Mouse (Mus musculus): ENCODE measurements around the gene Tspan14. TPM values are rescaled to one million over a fixed set of nuclear protein-coding genes. Genes with fewer than 3 reads are reported as not detected.

Gene Tspan14
- total RNA-seq, 2 experiments from 2014 or later, result 27.0 to 30.0 TPM

DNA sequence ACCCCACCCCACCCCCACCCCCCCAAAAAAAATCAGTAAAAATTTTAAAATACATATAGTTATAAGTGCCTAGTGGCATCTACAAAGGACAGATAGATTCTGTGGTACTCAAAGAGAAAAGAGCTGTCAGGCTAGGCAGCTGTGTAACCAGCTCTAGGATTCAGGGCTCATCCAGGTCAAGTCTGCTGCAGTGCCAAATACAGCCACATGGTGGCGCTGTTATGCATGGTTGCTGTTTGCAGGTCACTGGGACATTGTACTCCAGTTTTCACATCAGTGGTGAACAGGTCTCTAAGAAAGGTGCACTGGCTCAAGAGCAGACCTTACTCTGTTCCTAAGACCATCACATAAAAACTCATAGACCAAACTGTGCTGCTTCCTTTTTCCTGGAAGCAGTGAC, 49.0 kb downstream of the Tspan14 start:
- H3K4me3 ChIP-seq, result no peak overlapping the region
- H3K27ac ChIP-seq, result peak overlapping the region; percentile 59; the same call in 1 of the 2 replicates
- peak; percentile 92 for TF ChIP-seq CTCF (conservative IDR thresholded peaks at IDR 0.05)
- DNase-seq (ENCODE audit: low spot score in 2 of 2), result peak; percentile 78 to 95

GRCm38 (mm10) chr14:40916667-40917066, 49.9 kb downstream of the Tspan14 start:
- TF ChIP-seq CTCF (conservative IDR thresholded peaks at IDR 0.05), result no peak
- no peak for DNase-seq (ENCODE audit: low spot score in 2 of 2)

DNA sequence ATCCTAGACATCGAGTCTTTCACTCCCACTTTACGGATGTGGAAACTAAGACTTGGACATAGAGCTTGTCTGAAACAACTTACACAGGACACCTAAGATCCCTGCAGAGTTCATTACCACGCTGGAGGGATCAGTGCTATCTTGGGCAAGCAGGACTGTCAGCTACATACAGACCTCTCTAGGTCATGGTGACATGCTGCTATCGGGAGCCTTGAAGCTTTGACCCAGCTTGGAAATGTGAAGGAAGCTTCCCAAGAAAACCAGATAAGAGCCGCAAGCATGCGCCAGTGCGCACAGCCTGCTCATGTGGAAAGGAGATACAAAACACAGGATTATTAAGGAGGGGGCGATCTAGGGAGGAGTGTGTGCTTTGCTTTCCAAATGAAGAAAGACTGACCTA, 50.8 kb downstream of the Tspan14 start:
- no peak for TF ChIP-seq CTCF (conservative IDR thresholded peaks at IDR 0.05)
- H3K4me3 ChIP-seq, result no peak overlapping the region
- no peak for DNase-seq (ENCODE audit: low spot score in 2 of 2)
- H3K27ac ChIP-seq, result no peak overlapping the region

More at GRCm38 (mm10) chr14:40916667-40917066, 49.9 kb downstream of the Tspan14 start:
- no peak overlapping the region for H3K27ac ChIP-seq
- H3K4me3 ChIP-seq, result no peak overlapping the region

DNA sequence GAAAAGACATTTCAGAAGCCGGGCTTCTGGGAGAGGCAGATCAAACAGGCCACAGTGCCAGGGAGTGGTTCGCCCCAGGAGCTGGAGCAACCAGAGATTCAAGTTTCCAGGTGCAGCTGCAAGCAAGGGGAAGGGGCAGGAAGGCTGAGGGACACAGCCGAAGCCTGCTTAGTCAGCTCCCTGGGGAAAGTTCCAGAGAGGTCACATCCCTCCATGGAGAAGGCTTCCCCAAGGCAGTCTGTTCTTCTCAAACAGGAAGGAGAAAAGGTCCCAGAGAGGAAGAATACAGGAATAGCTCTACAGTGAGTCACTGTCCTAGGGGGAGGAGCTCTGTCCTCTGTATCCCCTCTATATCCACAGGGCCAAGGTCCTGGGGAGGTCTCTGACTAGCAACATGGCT, 51.9 kb downstream of the Tspan14 start:
- H3K4me3 ChIP-seq, result no peak overlapping the region
- DNase-seq (ENCODE audit: low spot score in 2 of 2), result no peak
- no peak overlapping the region for H3K27ac ChIP-seq
- TF ChIP-seq CTCF (conservative IDR thresholded peaks at IDR 0.05), result no peak

GRCm38 (mm10) chr14:40913709-40914108, 52.9 kb downstream of the Tspan14 start:
- no peak for TF ChIP-seq CTCF (conservative IDR thresholded peaks at IDR 0.05)
- no peak overlapping the region for H3K27ac ChIP-seq
- H3K4me3 ChIP-seq, result no peak overlapping the region
- DNase-seq (ENCODE audit: low spot score in 2 of 2), result no peak

- no peak; the same call in 1 of the 2 replicates for TF ChIP-seq CTCF (conservative IDR thresholded peaks at IDR 0.05)
- no peak overlapping the region for H3K27ac ChIP-seq
- DNase-seq (ENCODE audit: low spot score in 2 of 2), result no peak
- no peak overlapping the region for H3K4me3 ChIP-seq
These were observed 55.1 kb downstream of the Tspan14 start for GRCm38 (mm10) chr14:40911529-40911928.

GRCm38 (mm10) chr14:40908763-40909162, 57.8 kb downstream of the Tspan14 start:
- no peak for TF ChIP-seq CTCF (conservative IDR thresholded peaks at IDR 0.05)
- H3K4me3 ChIP-seq, result no peak overlapping the region
- no peak overlapping the region for H3K27ac ChIP-seq
- DNase-seq (ENCODE audit: low spot score in 2 of 2), result no peak

- no peak for TF ChIP-seq CTCF (conservative IDR thresholded peaks at IDR 0.05)
- DNase-seq (ENCODE audit: low spot score in 2 of 2), result no peak
- H3K27ac ChIP-seq, result no peak overlapping the region
- H3K4me3 ChIP-seq, result no peak overlapping the region
These were observed 59.8 kb downstream of the Tspan14 start for GRCm38 (mm10) chr14:40906770-40907169.

DNA sequence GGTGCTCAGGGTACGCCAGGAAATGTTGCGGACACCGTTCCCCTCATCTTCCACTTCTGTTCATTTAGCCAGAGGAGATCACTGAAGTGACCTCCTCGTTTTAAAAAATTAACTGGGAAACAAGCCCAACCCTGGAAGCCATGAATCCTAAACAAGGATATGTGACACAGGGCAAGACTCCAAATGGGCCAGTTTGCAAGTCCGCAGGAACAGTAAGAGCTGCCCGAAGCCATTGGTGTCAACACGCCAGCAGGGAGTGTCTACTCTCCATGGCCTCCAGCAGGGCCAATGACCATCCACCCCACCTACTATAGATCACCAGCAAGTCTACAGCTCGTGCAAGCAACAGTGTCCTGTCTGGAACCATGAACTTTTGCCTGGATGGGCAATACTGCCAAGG, 60.8 kb downstream of the Tspan14 start:
- DNase-seq (ENCODE audit: low spot score in 2 of 2), result no peak
- Histone ChIP-seq H3K27ac (no peak overlapping the region), H3K4me3 (no peak overlapping the region)
- no peak for TF ChIP-seq CTCF (conservative IDR thresholded peaks at IDR 0.05)

GRCm38 (mm10) chr14:40902307-40903055, 64.1 kb downstream of the Tspan14 start:
- Histone ChIP-seq H3K4me3 (no peak overlapping the region), H3K27ac (no peak overlapping the region)
- no peak for DNase-seq (ENCODE audit: low spot score in 2 of 2)
- no peak for TF ChIP-seq CTCF (conservative IDR thresholded peaks at IDR 0.05)

DNA sequence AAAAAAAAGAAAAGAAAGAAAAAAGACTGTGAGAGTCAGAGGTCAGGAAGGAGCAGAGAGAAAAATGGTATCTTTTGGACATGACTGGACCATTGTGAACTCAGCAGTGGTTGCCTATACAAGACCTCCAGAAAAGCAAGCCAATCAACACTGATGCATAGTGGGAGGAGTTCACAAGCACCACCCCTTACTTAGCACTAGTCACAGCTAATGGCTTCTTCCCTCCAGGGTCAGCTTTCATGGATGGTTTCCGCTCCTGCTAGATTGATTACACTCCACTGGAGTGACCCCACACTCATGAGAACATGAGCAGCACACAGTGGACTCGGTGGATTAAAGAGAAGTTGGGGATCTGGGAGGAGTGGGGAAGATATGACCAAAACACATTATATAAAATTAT, 66.3 kb downstream of the Tspan14 start:
- Histone ChIP-seq H3K27ac (no peak overlapping the region), H3K4me3 (no peak overlapping the region)
- no peak for TF ChIP-seq CTCF (conservative IDR thresholded peaks at IDR 0.05)
- DNase-seq (ENCODE audit: low spot score in 2 of 2), result no peak

GRCm38 (mm10) chr14:40897916-40898315, 68.7 kb downstream of the Tspan14 start:
- DNase-seq (ENCODE audit: low spot score in 2 of 2), result no peak
- TF ChIP-seq CTCF (conservative IDR thresholded peaks at IDR 0.05), result no peak
- Histone ChIP-seq H3K27ac (no peak overlapping the region), H3K4me3 (no peak overlapping the region)

DNA sequence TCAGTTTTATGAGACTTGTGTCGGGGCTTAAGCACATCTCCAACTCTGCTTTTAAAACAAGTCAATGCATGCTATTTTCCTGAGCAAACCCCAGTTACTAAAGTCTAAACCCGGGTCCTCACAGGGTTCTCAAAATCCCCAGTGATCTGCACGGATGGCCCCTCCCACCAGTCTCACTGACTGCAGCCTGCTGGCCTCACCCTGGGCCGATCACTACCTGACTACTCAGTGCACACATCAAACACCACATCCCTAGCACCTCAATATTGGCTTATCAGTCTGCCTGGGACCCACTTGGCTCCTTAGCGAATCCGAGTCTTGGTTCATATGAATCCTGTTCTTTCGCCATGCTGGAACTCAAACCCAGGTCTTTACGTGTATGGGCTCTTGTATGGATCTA, 70.9 kb downstream of the Tspan14 start:
- no peak overlapping the region for H3K27ac ChIP-seq
- no peak for TF ChIP-seq CTCF (conservative IDR thresholded peaks at IDR 0.05)
- no peak for DNase-seq (ENCODE audit: low spot score in 2 of 2)
- no peak overlapping the region for H3K4me3 ChIP-seq

GRCm38 (mm10) chr14:40894576-40895247, 71.9 kb downstream of the Tspan14 start:
- H3K27ac ChIP-seq, result no peak overlapping the region
- H3K4me3 ChIP-seq, result peak overlapping the region; percentile 46
- peak; percentile 98 for TF ChIP-seq CTCF (conservative IDR thresholded peaks at IDR 0.05)
- DNase-seq (ENCODE audit: low spot score in 2 of 2), result peak; percentile 74 to 88
